Mouse (Mus musculus) left cerebral cortex, adult 2 months (tissue): ENCODE results near the gene Gsdma2. TPM values are rescaled to one million over a fixed set of nuclear protein-coding genes. Genes with fewer than 3 reads are reported as not detected.
"Not testable (repeated sequence)": the region's sequence is repeated elsewhere in the genome, so short reads cannot be mapped to it uniquely, and the experiment has no call there.

Source experiments
- DNase-seq, 2 experiments: peaks; one replicate each; pipeline ENCODE4 v3.0.0; 2021 to 2022; ENCODE audit warnings: low spot score in 2 of 2, mixed read lengths in 1 of 2; ENCODE audit errors: extremely low spot score in 1 of 2
- H3K27ac ChIP-seq: fragments of 200-600 bp; 2 replicates; pipeline ENCODE4 v1.8.1; 2022
- H3K4me3 ChIP-seq: fragments of 200-600 bp; 2 replicates; pipeline ENCODE4 v1.8.1; 2022
- CTCF ChIP-seq: fragments of 200-600 bp; IDR thresholded peaks from 2 replicates; pipeline ENCODE4 v1.8.1; 2022; ENCODE audit warnings: antibody characterized with exemption, mild to moderate bottlenecking, moderate library complexity
- intact Hi-C: fragments of 180-260 bp; cut with DNase I; formaldehyde crosslinking; loops from one replicate; pipeline ENCODE4 v1.15.1; 2025
- total RNA-seq, 2 experiments: library from RNA; stranded (reverse); gene quantifications; 2 replicates each; pipeline ENCODE4 v1.2.3; 2021

The Gsdma2 gene
- total RNA-seq, 2 experiments from 2014 or later, result not detected

GRCm38 (mm10) chr11:98671284-98671815 is 24.8 kb downstream of the Gsdma2 start:
- no peak for DNase-seq
- no peak overlapping the region for H3K27ac ChIP-seq
- intact Hi-C loops, result no loop called here
- no peak for TF ChIP-seq CTCF
- H3K4me3 ChIP-seq, result no peak overlapping the region

DNA sequence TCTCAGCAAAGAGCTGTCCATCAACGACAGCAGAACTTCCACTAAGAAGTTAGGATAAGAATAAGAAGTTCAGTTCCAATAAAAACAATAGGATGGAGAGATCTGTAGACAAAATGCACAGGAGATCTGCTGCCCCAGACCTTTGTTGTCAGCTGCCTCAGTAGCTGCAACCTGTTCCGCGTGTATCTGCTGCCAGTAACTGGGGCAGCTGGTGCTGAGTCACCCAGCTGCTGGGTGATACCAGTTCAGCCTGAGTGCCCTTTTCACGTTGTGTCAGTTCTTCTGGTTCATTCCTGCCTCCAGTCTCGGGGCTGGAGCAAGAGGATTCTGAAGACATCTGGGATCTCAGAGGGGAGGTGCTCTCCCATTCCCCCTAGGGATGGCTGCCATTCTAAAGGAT is 25.3 kb downstream of the Gsdma2 start:
- intact Hi-C loops, result no loop called here
- no peak overlapping the region for H3K4me3 ChIP-seq
- TF ChIP-seq CTCF, result no peak
- no peak overlapping the region for H3K27ac ChIP-seq
- no peak for DNase-seq

GRCm38 (mm10) chr11:98672482-98672881 is 25.9 kb downstream of the Gsdma2 start:
- intact Hi-C loops, result no loop called here
- Histone ChIP-seq H3K27ac (no peak overlapping the region), H3K4me3 (no peak overlapping the region)
- TF ChIP-seq CTCF, result no peak
- DNase-seq, result no peak

- peak; percentile 46 for TF ChIP-seq CTCF
- H3K27ac ChIP-seq, H3K4me3 ChIP-seq, intact Hi-C loops: not testable (repeated sequence)
- DNase-seq, result peak; percentile 31 to 41
These were observed 26.6 kb downstream of the Gsdma2 start for GRCm38 (mm10) chr11:98673136-98673535.

- H3K4me3 ChIP-seq, result no peak overlapping the region
- H3K27ac ChIP-seq, result no peak overlapping the region
- no peak for DNase-seq
- intact Hi-C loops, result loop anchor here (1.0 kb wide), 1 partner anchor 19 kb away; no protein-coding TSS in a partner anchor
- no peak for TF ChIP-seq CTCF
These were observed 29.3 kb downstream of the Gsdma2 start for GRCm38 (mm10) chr11:98675829-98676363.

DNA sequence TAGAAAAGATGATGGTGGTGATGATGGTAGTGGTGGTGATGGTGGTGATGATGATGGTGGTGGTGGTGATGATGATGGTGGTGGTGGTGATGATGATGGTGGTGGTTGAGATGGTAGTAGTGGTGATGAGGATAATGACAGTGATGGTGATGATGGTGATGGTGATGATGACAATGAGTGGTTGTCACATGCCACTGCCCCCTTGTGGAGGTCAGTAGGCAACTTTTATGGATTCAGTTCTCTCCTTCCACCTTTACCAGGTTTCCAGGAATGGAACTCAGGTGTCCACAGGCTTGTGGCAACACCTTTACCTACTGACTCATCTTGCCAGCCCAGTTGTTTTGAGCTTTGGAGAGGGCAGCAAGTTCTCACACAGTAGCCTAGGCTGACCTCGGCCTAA is 33.5 kb downstream of the Gsdma2 start:
- intact Hi-C loops, result no loop called here
- TF ChIP-seq CTCF, result no peak; the same call in 1 of the 2 replicates
- Histone ChIP-seq H3K27ac (no peak overlapping the region), H3K4me3 (no peak overlapping the region)
- DNase-seq, result no peak

DNA sequence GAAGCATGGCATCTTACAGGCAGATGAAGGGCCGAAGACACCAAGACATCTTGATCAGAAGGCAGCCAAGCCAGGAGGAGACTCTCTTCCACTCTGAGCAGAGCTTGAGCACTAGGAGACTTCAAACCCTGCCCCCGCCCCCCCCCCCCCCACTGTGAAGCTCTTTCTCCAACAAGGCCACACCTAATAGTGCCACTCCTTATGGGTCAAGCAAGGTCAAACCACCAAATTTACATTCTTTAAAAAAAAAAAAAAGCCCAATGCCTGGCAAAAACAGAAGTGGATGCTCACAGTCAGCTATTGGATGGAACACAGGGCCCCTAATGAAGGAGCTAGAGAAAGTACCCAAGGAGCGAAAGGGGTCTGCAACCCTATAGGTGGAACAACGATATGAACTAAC is 34.0 kb downstream of the Gsdma2 start:
- H3K27ac ChIP-seq, DNase-seq, intact Hi-C loops, H3K4me3 ChIP-seq: not testable (repeated sequence)

DNA sequence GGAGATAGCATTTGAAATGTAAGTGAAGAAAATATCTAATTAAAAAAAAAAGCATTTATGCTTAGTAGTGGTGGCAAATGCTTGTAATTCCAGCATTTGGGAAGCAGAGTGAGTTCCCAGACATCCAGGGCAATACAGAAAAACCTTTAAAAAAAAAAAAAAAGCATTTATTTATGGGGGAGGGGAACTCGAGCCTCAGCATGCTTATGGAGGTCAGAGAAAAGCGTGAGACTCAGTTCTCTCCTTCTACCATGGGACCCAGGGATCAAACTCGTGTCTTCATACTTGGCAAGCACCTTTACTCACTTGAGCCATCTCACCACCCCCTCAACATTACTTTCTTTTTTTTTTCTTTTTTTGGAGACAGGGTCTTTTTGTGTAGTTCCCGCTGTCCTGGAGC is 34.6 kb downstream of the Gsdma2 start:
- no peak for DNase-seq
- no peak overlapping the region for H3K27ac ChIP-seq
- intact Hi-C loops, result no loop called here
- no peak for TF ChIP-seq CTCF
- H3K4me3 ChIP-seq, result no peak overlapping the region

DNA sequence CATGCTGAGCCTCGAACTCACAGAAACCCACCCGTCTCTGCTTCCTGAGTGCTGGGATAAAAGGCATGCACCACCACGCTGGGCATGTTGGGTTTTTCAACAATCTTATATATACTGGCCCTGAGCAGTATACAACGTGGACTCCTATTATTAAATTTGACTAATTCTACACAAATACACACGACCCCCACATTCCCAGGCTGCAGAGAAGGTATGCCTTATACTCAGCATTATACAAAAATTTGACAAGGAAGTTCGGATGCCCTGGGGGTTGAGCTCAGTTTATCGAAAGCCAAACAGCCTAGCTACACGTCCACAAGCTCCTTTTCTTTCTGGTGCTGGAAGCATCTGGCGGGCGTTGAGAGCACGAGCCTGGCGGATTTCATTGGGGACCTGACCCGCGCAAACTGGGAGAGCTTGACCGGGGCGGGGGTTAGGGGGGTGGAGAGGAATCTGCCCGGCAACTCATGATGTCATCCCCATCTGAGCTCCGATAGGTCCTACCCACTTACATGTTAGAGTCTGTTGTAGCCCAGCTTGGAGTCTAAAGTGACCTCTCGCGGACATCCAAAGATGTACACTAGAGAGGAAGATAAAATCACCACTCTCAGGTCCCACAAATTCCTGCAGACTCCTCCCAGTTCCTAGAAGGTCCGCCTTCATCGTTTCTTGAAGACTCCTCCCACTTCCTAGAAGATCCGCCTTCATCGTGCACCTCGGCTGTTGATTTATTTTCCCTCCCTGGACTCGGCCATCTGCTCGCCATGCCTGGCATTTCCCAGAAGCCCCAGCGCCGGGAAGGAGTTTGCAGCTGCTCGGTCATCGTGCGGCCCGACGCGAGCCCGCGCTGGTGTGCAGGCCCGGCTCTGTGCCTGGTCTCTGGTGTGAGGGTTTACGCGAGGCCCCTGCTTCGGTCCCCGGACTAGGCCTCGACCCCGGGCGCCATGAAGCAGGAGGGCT is 35.5 kb downstream of the Gsdma2 start, which contains the start of gene Psmd3:
Gene Psmd3 (plus strand): TSS at position 769 of the 960 bp plus-strand sequence.
- Histone ChIP-seq H3K27ac (peak within 1 kb of the TSS; percentile 78), H3K4me3 (peak within 1 kb of the TSS; percentile 96)
- peak; percentile 34 for TF ChIP-seq CTCF
- intact Hi-C loops, result no loop called here
- peak; percentile 95 to 98 for DNase-seq

DNA sequence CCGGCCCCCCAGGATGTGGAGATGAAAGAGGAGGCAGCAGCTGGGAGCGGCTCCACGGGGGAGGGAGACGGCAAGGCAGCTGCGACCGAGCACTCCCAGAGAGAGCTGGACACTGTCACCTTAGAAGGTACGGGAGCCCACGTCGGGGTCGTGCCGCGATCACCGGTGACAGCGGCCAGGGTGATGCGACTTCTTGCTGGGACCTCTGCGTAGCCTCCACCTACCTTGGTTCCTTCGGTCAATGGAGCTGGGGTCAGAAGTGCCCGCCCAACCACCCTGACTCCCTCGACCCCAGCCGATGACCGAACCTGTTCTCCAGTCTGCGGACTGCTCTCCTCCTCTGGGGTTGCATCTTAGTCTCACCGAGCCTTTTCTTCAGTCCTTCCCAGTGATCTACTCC is 36.3 kb downstream of the Gsdma2 start:
- intact Hi-C loops, result no loop called here
- DNase-seq, result no peak
- Histone ChIP-seq H3K27ac (peak overlapping the region; percentile 78), H3K4me3 (peak overlapping the region; percentile 96)
- TF ChIP-seq CTCF, result no peak

DNA sequence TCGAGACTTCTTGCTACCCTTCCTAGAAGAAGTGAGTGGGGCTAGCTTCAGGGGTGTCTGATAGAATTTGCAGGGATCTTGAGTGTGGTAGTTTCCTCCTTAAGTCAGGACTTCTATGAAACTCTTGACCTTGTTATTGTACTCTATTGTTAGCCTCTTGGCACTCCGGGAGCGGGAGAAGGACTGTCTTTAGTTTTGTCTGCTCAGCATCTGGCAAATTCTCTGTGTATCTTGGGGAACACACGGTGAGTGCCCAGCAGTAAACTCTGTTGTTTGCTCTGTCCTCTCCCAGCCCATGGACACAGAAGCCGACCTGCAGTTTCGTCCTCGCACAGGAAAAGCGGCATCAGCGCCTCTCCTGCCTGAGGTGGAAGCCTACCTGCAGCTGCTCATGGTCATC is 39.1 kb downstream of the Gsdma2 start:
- no peak overlapping the region for H3K27ac ChIP-seq
- no peak for DNase-seq
- no peak for TF ChIP-seq CTCF
- H3K4me3 ChIP-seq, result no peak overlapping the region
- intact Hi-C loops, result no loop called here

DNA sequence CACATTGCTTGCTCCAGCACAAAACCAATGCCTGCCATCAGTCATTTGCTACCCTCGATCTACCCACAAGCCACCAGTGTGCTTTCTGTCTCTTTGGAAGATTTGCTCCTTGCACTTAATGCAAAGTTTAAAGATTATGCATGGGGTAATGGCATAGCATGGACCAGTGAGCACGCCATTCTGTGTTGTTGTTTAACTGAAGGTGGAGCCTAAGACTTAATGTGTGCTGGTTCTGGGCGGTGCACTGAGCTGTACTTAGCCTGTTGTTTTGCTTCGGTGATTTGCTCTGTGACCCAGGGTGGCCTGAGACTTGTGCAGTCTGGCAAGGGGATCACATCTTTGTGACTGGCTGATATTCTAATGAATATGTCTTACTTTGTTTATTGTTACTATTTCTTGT is 40.4 kb downstream of the Gsdma2 start:
- intact Hi-C loops, result no loop called here
- no peak for DNase-seq
- TF ChIP-seq CTCF, result no peak

More for the DNA sequence above, 40.4 kb downstream of the Gsdma2 start:
- Histone ChIP-seq H3K4me3 (no peak overlapping the region), H3K27ac (no peak overlapping the region)
